Mouse (Mus musculus): ENCODE measurements around the gene Ccdc157. TPM values are rescaled to one million over a fixed set of nuclear protein-coding genes. Genes with fewer than 3 reads are reported as not detected.
A peak's percentile ranks its signal among the peaks of the same experiment; 100 is the strongest.

Ccdc157 gene
- polyA plus RNA-seq, 2 experiments: 0.32 to 0.97 TPM

- ATAC-seq (ENCODE audit: insufficient read depth): no peak
- Histone ChIP-seq H3K4me2 (ENCODE audit: low read depth) (no peak overlapping the region), H3K4me3 (ENCODE audit: insufficient read depth in 1 of 2, low read depth in 2 of 2, low read length in 2 of 2) (no peak overlapping the region), H3K4me1 (replicated peaks; ENCODE audit: control insufficient read depth in 2 of 2, insufficient read depth in 2 of 2, low read length in 1 of 2) (no peaks in the 10 kb centered on the region), H3K27me3 (ENCODE audit: control insufficient read depth, insufficient read depth, low read length) (no peaks in the 10 kb centered on the region), H3K36me3 (replicated peaks; ENCODE audit: control insufficient read depth, insufficient read depth, low read depth) (no peaks in the 10 kb centered on the region; the same call in 1 of the 2 replicates), H3K9ac (replicated peaks) (no peak overlapping the region), H3K9me3 (ENCODE audit: control insufficient read depth, low read length) (no peaks in the 10 kb centered on the region), H3K27ac (no peak overlapping the region)
- WGBS (ENCODE audit: insufficient replicate concordance): 80% methylated on average over 21 of the region's 21 CpGs
- no peak for DNase-seq (ENCODE audit: low read depth in 3 of 3, low spot score in 3 of 3)
- TF ChIP-seq CTCF (IDR thresholded peaks at IDR 0.05; ENCODE audit: low read depth) (no peak), EP300 (IDR thresholded peaks at IDR 0.05; ENCODE audit: low read depth) (no peak)
Measured at GRCm38 (mm10) chr11:4143281-4144062, 16.6 kb downstream of the Ccdc157 start.

DNA sequence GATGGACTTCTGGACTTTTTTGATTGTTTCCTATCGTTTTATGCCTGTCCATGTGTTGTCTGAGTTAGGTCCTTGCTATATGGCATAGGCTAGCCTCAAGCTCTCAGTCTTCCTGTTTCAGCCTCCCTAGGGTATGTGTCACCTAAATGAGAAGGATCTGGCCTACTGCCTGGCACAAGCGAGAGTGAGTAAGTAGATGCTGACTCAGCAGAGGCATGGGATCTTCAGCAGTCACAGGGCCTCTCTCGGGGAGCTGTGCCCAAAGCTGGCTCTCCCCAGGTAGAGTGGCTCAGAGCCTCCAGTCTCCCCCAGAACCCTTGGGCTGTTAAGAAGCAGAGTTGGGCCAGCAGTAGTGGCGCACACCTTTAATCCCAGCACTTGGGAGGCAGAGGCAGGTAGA, 17.7 kb downstream of the Ccdc157 start:
- DNase-seq (ENCODE audit: low read depth in 3 of 3, low spot score in 3 of 3): no peak
- no peak for ATAC-seq (ENCODE audit: insufficient read depth)
- no peaks in the 10 kb centered on the region; the same call in 1 of the 2 replicates for H3K36me3 ChIP-seq (replicated peaks; ENCODE audit: control insufficient read depth, insufficient read depth, low read depth)
- no peak overlapping the region for H3K27ac ChIP-seq
- no peaks in the 10 kb centered on the region for H3K27me3 ChIP-seq (ENCODE audit: control insufficient read depth, insufficient read depth, low read length)
- TF ChIP-seq EP300 (IDR thresholded peaks at IDR 0.05; ENCODE audit: low read depth): no peak
- TF ChIP-seq CTCF (IDR thresholded peaks at IDR 0.05; ENCODE audit: low read depth): no peak
- H3K9me3 ChIP-seq (ENCODE audit: control insufficient read depth, low read length): no peaks in the 10 kb centered on the region
- H3K4me3 ChIP-seq (ENCODE audit: insufficient read depth in 1 of 2, low read depth in 2 of 2, low read length in 2 of 2): no peak overlapping the region
- no peaks in the 10 kb centered on the region for H3K4me1 ChIP-seq (replicated peaks; ENCODE audit: control insufficient read depth in 2 of 2, insufficient read depth in 2 of 2, low read length in 1 of 2)
- no peak overlapping the region for H3K4me2 ChIP-seq (ENCODE audit: low read depth)
- WGBS (ENCODE audit: insufficient replicate concordance): 69% methylated on average over 4 of the region's 4 CpGs
- H3K9ac ChIP-seq (replicated peaks): no peak overlapping the region

GRCm38 (mm10) chr11:4141505-4141904, 18.6 kb downstream of the Ccdc157 start:
- Histone ChIP-seq H3K27ac (no peak overlapping the region), H3K4me2 (ENCODE audit: low read depth) (no peak overlapping the region), H3K9ac (replicated peaks) (no peak overlapping the region), H3K4me1 (replicated peaks; ENCODE audit: control insufficient read depth in 2 of 2, insufficient read depth in 2 of 2, low read length in 1 of 2) (no peaks in the 10 kb centered on the region), H3K36me3 (replicated peaks; ENCODE audit: control insufficient read depth, insufficient read depth, low read depth) (no peaks in the 10 kb centered on the region; the same call in 1 of the 2 replicates), H3K27me3 (ENCODE audit: control insufficient read depth, insufficient read depth, low read length) (no peaks in the 10 kb centered on the region), H3K9me3 (ENCODE audit: control insufficient read depth, low read length) (no peaks in the 10 kb centered on the region), H3K4me3 (ENCODE audit: insufficient read depth in 1 of 2, low read depth in 2 of 2, low read length in 2 of 2) (no peak overlapping the region)
- TF ChIP-seq CTCF (IDR thresholded peaks at IDR 0.05; ENCODE audit: low read depth) (no peak), EP300 (IDR thresholded peaks at IDR 0.05; ENCODE audit: low read depth) (no peak)
- DNase-seq (ENCODE audit: low read depth in 3 of 3, low spot score in 3 of 3) (no peak), ATAC-seq (ENCODE audit: insufficient read depth) (no peak)

- Histone ChIP-seq H3K36me3 (replicated peaks; ENCODE audit: control insufficient read depth, insufficient read depth, low read depth) (no peaks in the 10 kb centered on the region; the same call in 1 of the 2 replicates), H3K27ac (no peak overlapping the region), H3K4me1 (replicated peaks; ENCODE audit: control insufficient read depth in 2 of 2, insufficient read depth in 2 of 2, low read length in 1 of 2) (peaks cover 5 to 9% of the 10 kb centered on the region in 2 experiments), H3K9me3 (ENCODE audit: control insufficient read depth, low read length) (no peaks in the 10 kb centered on the region), H3K27me3 (ENCODE audit: control insufficient read depth, insufficient read depth, low read length) (no peaks in the 10 kb centered on the region), H3K4me3 (ENCODE audit: insufficient read depth in 1 of 2, low read depth in 2 of 2, low read length in 2 of 2) (no peak overlapping the region), H3K9ac (replicated peaks) (no peak overlapping the region), H3K4me2 (ENCODE audit: low read depth) (no peak overlapping the region)
- no peak for ATAC-seq (ENCODE audit: insufficient read depth)
- TF ChIP-seq EP300 (IDR thresholded peaks at IDR 0.05; ENCODE audit: low read depth): no peak
- no peak for TF ChIP-seq CTCF (IDR thresholded peaks at IDR 0.05; ENCODE audit: low read depth)
- WGBS (ENCODE audit: insufficient replicate concordance): 51% methylated on average over 2 of the region's 2 CpGs
- no peak for DNase-seq (ENCODE audit: low read depth in 3 of 3, low spot score in 3 of 3)
Measured at GRCm38 (mm10) chr11:4138964-4139363, 21.1 kb downstream of the Ccdc157 start.

DNA sequence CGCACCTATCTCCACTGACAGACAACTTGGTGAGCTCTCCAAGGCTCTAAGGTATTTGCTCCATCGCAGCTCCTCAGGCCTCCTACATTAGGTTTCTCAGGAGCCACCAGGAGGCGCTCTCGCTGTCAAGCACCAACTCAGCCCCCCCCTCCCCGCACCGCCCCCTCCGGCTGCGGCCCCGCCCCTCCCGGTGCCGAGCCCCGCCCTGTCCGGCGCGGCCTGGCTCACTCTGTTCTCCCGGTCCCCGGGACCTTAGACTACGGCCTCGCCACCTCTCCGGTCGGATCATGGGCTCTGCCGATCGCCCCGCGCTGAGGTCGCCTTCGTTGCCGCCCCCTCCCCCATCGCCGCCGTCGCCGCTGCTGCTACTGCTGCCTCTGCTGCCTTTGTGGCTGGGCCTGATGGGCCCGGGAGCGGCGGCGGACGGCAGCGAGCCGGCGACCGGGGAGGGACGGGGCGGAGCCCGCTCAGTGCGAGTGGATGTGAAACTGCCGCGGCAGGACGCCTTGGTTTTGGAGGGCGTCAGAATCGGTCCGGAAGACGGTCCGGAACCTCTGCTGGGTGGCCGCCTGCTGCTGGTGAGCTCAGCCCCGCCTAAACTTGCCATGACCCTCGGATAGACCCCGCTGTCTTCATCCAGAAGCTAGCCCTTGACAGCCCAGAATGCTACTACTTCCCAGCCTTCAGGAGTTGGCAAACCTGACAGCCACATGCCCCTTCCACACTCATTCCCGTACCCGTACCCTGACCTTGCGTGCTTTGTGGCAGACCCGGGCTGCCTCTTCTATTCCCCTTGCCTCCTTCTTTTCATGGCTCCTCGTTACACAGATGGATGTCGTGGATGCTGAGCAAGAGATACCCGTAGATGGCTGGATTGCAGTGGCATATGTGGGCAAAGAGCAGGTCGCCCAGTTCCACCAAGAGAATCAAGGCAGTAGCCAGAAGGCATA, 24.8 kb downstream of the Ccdc157 start, which contains the start of gene Rnf215:
Gene Rnf215, plus strand, starts transcription at position 217 of the 950 bp plus-strand sequence.
- peak within 1 kb of the TSS; percentile 71 for H3K9ac ChIP-seq (replicated peaks)
- H3K9me3 ChIP-seq (ENCODE audit: control insufficient read depth, low read length): peaks cover 2% of the 10 kb centered on the region; the same call in 1 of the 2 replicates
- H3K27me3 ChIP-seq (ENCODE audit: control insufficient read depth, insufficient read depth, low read length): no peaks in the 10 kb centered on the region
- H3K36me3 ChIP-seq (replicated peaks; ENCODE audit: control insufficient read depth, insufficient read depth, low read depth): no peaks in the 10 kb centered on the region
- H3K27ac ChIP-seq: peak within 1 kb of the TSS; percentile 23; the same call in 1 of the 2 replicates
- TF ChIP-seq CTCF (IDR thresholded peaks at IDR 0.05; ENCODE audit: low read depth) (peak; percentile 83), EP300 (IDR thresholded peaks at IDR 0.05; ENCODE audit: low read depth) (no peak)
- ATAC-seq (ENCODE audit: insufficient read depth) (peak; percentile 95), DNase-seq (ENCODE audit: low read depth in 3 of 3, low spot score in 3 of 3) (peak; percentile 80 to 82 (median 82))
- WGBS (ENCODE audit: insufficient replicate concordance): 3% methylated on average over 65 of the region's 66 CpGs
- peaks cover 8 to 17% of the 10 kb centered on the region in 2 experiments for H3K4me1 ChIP-seq (replicated peaks; ENCODE audit: control insufficient read depth in 2 of 2, insufficient read depth in 2 of 2, low read length in 1 of 2)
- H3K4me3 ChIP-seq (ENCODE audit: insufficient read depth in 1 of 2, low read depth in 2 of 2, low read length in 2 of 2): peak within 1 kb of the TSS; percentile 75 to 87
- peak within 1 kb of the TSS; percentile 90 for H3K4me2 ChIP-seq (ENCODE audit: low read depth)

All from liver, embryonic 14.5 days (tissue).